Mouse (Mus musculus) left cerebral cortex, postnatal 36 days (tissue): ENCODE results near the gene Thrb. TPM values are rescaled to one million over a fixed set of nuclear protein-coding genes. Genes with fewer than 3 reads are reported as not detected.
A peak's percentile ranks its signal among the peaks of the same experiment; 100 is the strongest.
"Not testable (repeated sequence)": the region's sequence is repeated elsewhere in the genome, so short reads cannot be mapped to it uniquely, and the experiment has no call there.

Experiments used
- DNase-seq, 2 experiments: peaks; one replicate each; pipeline ENCODE4 v3.0.0; 2021 to 2022; ENCODE audit warnings: low spot score in 2 of 2, mixed read lengths in 1 of 2
- intact Hi-C: fragments of 180-260 bp; cut with DNase I; formaldehyde crosslinking; loops from one replicate; pipeline ENCODE4 v1.15.1; 2025
- total RNA-seq, 2 experiments: library from RNA; stranded (reverse); gene quantifications; 2 replicates each; pipeline ENCODE4 v1.2.3; 2021

Thrb gene
- total RNA-seq, 2 experiments from 2014 or later: 66.8 to 94.2 TPM

GRCm38 (mm10) chr14:17915556-17915955 lies 255.5 kb downstream of the Thrb start:
- intact Hi-C loops: no loop called here

GRCm38 (mm10) chr14:17916651-17917050 lies 256.6 kb downstream of the Thrb start:
- intact Hi-C loops: no loop called here
- no peak for DNase-seq

More at GRCm38 (mm10) chr14:17915556-17915955, 255.5 kb downstream of the Thrb start:
- no peak for DNase-seq

- intact Hi-C loops: no loop called here
- no peak for DNase-seq
Measured at GRCm38 (mm10) chr14:17917124-17917763, 257.2 kb downstream of the Thrb start.

- DNase-seq: no peak
- intact Hi-C loops: no loop called here
Measured at GRCm38 (mm10) chr14:17917899-17918298, 257.8 kb downstream of the Thrb start.

GRCm38 (mm10) chr14:17922807-17923704 lies 263.0 kb downstream of the Thrb start:
- no peak for DNase-seq
- intact Hi-C loops: no loop called here

GRCm38 (mm10) chr14:17927469-17927868 lies 267.4 kb downstream of the Thrb start:
- intact Hi-C loops: loop anchor here (2.0 to 5.0 kb wide), 2 partner anchors 269 to 525 kb away; no protein-coding TSS in a partner anchor
- DNase-seq: peak; percentile 66 to 77

GRCm38 (mm10) chr14:17929585-17929984 lies 269.5 kb downstream of the Thrb start:
- intact Hi-C loops: loop anchor here (5.0 kb wide), 1 partner anchor 527 kb away; no protein-coding TSS in a partner anchor
- peak in 1 of 2 experiments; percentile 1 for DNase-seq

GRCm38 (mm10) chr14:17933475-17933874 lies 273.4 kb downstream of the Thrb start:
- DNase-seq: no peak
- intact Hi-C loops: no loop called here

- DNase-seq, intact Hi-C loops: not testable (repeated sequence)
Measured at GRCm38 (mm10) chr14:17934779-17935178, 274.7 kb downstream of the Thrb start.

GRCm38 (mm10) chr14:17954038-17954437 lies 294.0 kb downstream of the Thrb start:
- intact Hi-C loops: no loop called here

GRCm38 (mm10) chr14:17959901-17960300 lies 299.8 kb downstream of the Thrb start:
- intact Hi-C loops: no loop called here
- no peak for DNase-seq

More at GRCm38 (mm10) chr14:17954038-17954437, 294.0 kb downstream of the Thrb start:
- DNase-seq: no peak

- DNase-seq: peak; percentile 29 to 39
- intact Hi-C loops: loop anchor here (2.0 kb wide), 2 partner anchors 308 to 564 kb away; no protein-coding TSS in a partner anchor
Measured at GRCm38 (mm10) chr14:17967117-17967726, 307.2 kb downstream of the Thrb start.

GRCm38 (mm10) chr14:17972132-17972531 lies 312.1 kb downstream of the Thrb start:
- intact Hi-C loops: no loop called here
- DNase-seq: no peak

GRCm38 (mm10) chr14:17972665-17973064 lies 312.6 kb downstream of the Thrb start:
- no peak for DNase-seq
- intact Hi-C loops: no loop called here

GRCm38 (mm10) chr14:17975786-17976185 lies 315.7 kb downstream of the Thrb start:
- intact Hi-C loops: no loop called here
- no peak for DNase-seq

GRCm38 (mm10) chr14:17978259-17978658 lies 318.2 kb downstream of the Thrb start:
- intact Hi-C loops: no loop called here
- no peak for DNase-seq

GRCm38 (mm10) chr14:17981258-17981657 lies 321.2 kb downstream of the Thrb start:
- intact Hi-C loops: no loop called here
- no peak for DNase-seq

GRCm38 (mm10) chr14:17982017-17982416 lies 322.0 kb downstream of the Thrb start:
- no peak for DNase-seq
- intact Hi-C loops: no loop called here

- DNase-seq: no peak
- intact Hi-C loops: no loop called here
Measured at GRCm38 (mm10) chr14:17983390-17983789, 323.3 kb downstream of the Thrb start.

GRCm38 (mm10) chr14:17983839-17984238 lies 323.8 kb downstream of the Thrb start:
- intact Hi-C loops: no loop called here
- DNase-seq: no peak
